39 mouse cellular contexts compared by ENCODE assay signal in the genomic region with DNA sequence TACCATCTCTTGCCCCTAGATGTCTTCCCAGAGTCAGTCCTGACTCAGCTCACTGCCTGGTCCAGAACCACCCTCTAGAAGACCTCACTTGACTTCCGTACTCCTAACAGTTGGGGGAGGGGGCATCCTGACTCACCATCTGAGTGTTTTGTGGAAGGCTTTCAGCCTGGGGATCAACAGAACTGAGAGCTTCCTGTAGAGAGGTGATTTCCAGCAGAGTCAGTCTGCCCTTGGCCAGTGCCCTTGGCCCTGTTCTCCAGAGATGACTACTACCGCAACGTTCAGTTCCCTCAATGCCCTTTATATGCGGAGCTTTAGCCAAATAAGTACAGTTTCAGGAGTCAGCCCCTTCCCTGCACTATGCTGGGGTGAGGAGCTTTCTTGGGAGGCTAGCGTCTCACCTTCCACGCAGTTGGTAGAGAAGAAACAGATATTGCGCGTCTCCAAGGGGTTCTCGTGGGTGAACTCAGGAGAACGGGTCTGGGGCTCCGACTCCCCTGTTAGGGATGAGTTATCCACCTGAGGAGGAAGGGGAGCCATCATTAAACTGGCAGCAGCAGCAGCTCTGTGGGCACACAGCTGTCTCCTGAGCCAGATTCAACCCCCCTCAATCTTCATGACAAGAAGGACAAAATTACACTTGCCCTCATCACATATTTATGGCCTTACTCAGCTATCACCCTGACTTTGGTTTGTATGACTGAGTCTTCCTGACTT. TPM values are rescaled to one million over a fixed set of nuclear protein-coding genes. Genes with fewer than 3 reads are reported as not detected.
DNase-seq lines count a peak whose midpoint lies in the region; ATAC-seq and TF ChIP-seq lines count a peak whose summit lies in the region.
"Had no signal": no experiment of that assay in that cellular context is flagged by ENCODE, and none has a peak within 500 bp of the region (broad histone marks: within the 10 kb centered on the region; RNA-seq: fewer than 3 reads in every experiment).

No protein-coding gene starts in this region.

- TF ChIP-seq CTCF in Patski (IDR thresholded peaks at IDR 0.05): no peak

- no peak overlapping the region for H3K4me2 ChIP-seq in heart, embryonic 12.5 days
- H3K4me2 ChIP-seq: forebrain, embryonic 13.5 days; heart, embryonic 11.5 days; hindbrain, embryonic 15.5 days; intestine, embryonic 15.5 days; limb, embryonic 15.5 days; lung, embryonic 14.5 days; midbrain, embryonic 15.5 days had no signal

- no peaks in the 10 kb centered on the region for H3K4me1 ChIP-seq in heart, embryonic 12.5 days (replicated peaks)
- H3K4me1 ChIP-seq: intestine, embryonic 15.5 days; limb, embryonic 10.5 days; limb, embryonic 15.5 days; midbrain, embryonic 15.5 days had no signal

- 0 out of 2 replicates have a peak, but pooled peaks cover 2% of the 10 kb centered on the region for H3K27me3 ChIP-seq in heart, embryonic 12.5 days (replicated peaks)
- no peaks in the 10 kb centered on the region for H3K27me3 ChIP-seq in Patski
- H3K27me3 ChIP-seq: forebrain, embryonic 13.5 days; hindbrain, embryonic 15.5 days; intestine, embryonic 15.5 days; limb, embryonic 15.5 days; midbrain, embryonic 15.5 days had no signal

- CTCF ChIA-PET in Patski (lab: Charles Lee): interaction anchor here (1.1 to 2.0 kb wide), 4 partner anchors 9 to 42 kb away, joined by 3 to 5 read pairs (median 4); partner anchors contain the start of gene Atp1a2

- POLR2A ChIA-PET in Patski (lab: Charles Lee): interaction anchor here (0.6 to 1.3 kb wide), 3 partner anchors 25 to 83 kb away, joined by 3 read pairs; partner anchors contain the start of gene Igsf8

- no peak overlapping the region for H3K27ac ChIP-seq in heart, embryonic 12.5 days (ENCODE audit: poor library complexity, severe bottlenecking)
- H3K27ac ChIP-seq: forebrain, embryonic 13.5 days; hindbrain, embryonic 15.5 days; intestine, embryonic 15.5 days; kidney, postnatal 0 days; limb, embryonic 10.5 days; limb, embryonic 15.5 days; liver, embryonic 14.5 days; midbrain, embryonic 15.5 days; stomach, postnatal 0 days had no signal

- no peaks in the 10 kb centered on the region for H3K9me3 ChIP-seq in heart, embryonic 12.5 days (replicated peaks)
- H3K9me3 ChIP-seq: forebrain, embryonic 13.5 days; G1E; hindbrain, embryonic 15.5 days; intestine, embryonic 15.5 days; limb, embryonic 10.5 days; limb, embryonic 15.5 days; midbrain, embryonic 15.5 days had no signal

- in situ Hi-C loops in Patski (cut with MboI; ENCODE audit: low pct_unique_long_range_greater_than_20kb): no loop called here

- WGBS in heart, embryonic 12.5 days: 90% methylated on average over 11 of the region's 11 CpGs

- no peak overlapping the region for H3K9ac ChIP-seq in heart, embryonic 12.5 days
- H3K9ac ChIP-seq: forebrain, embryonic 13.5 days; hindbrain, embryonic 15.5 days; intestine, embryonic 15.5 days; limb, embryonic 15.5 days; liver, embryonic 14.5 days; lung, embryonic 14.5 days; midbrain, embryonic 15.5 days had no signal

- ATAC-seq in heart, embryonic 12.5 days (ENCODE audit: insufficient number of reproducible peaks, low FRiP score): no peak
- ATAC-seq in Patski: peak; percentile 76
- ATAC-seq: forebrain, embryonic 13.5 days; midbrain, embryonic 15.5 days had no signal

- intact Hi-C loops in heart, postnatal 25 days (cut with DNase I): no loop called here

- DNase-seq in heart, adult 11 months: peak; percentile 67
- no peak for DNase-seq in Patski (ENCODE audit: low read depth, low spot score)
- DNase-seq in adrenal gland, postnatal 25 days: peak; percentile 57
- DNase-seq in T-cell, adult 2 months (ENCODE audit: low spot score): no peak
- DNase-seq in heart, postnatal 25 days (ENCODE audit: low spot score): no peak
- no peak for DNase-seq in cerebellum, adult 8-10 months
- DNase-seq: B cell, adult 2 months; cerebellum, adult 2 months; cerebellum, postnatal 25 days; gastrocnemius, postnatal 25 days; heart, adult 18-20 months; kidney, adult 2 months; kidney, postnatal 4 days; layer of hippocampus, adult 9-11 months; lung, embryonic 14.5 days; lung, postnatal 14 days; right cerebral cortex, adult 18-20 months; right cerebral cortex, postnatal 4 days; thymus, adult 18-20 months; thymus, postnatal 25 days had no signal

- H3K36me3 ChIP-seq in heart, embryonic 12.5 days: peaks cover 75% of the 10 kb centered on the region
- H3K36me3 ChIP-seq: G1E; hindbrain, embryonic 15.5 days; intestine, embryonic 15.5 days; limb, embryonic 10.5 days; limb, embryonic 15.5 days; midbrain, embryonic 15.5 days had no signal

- no peak overlapping the region for H3K4me3 ChIP-seq in heart, embryonic 12.5 days
- H3K4me3 ChIP-seq: forebrain, embryonic 13.5 days; hindbrain, embryonic 15.5 days; intestine, embryonic 15.5 days; limb, embryonic 10.5 days; limb, embryonic 15.5 days; midbrain, embryonic 15.5 days had no signal

RNA-seq across cellular contexts. Expression of gene Atp1a2, which starts 8.8 kb away (rescaled TPM):
- polyA plus RNA-seq in heart, embryonic 12.5 days (2016; fragmentation: Nextera tagmentation; extraction: Ambion mirVana): 23.4 and 25.9 TPM in 2 replicates
- polyA plus RNA-seq in Patski (2021): 0.69 TPM
- 110 and 122 TPM in 2 replicates for total RNA-seq in adrenal gland, postnatal 25 days (2021)
- 100 to 1,000 TPM; 600 to 610 TPM for total RNA-seq in heart, postnatal 25 days (2021)
- total RNA-seq: hematopoietic stem cell, adult 5-6 weeks; neutrophil, adult 5-6 weeks had no signal
- polyA plus RNA-seq: G1E had no signal

RNA-seq across cellular contexts. Expression of gene Igsf8, which starts 27.6 kb away (rescaled TPM):
- 24.0 and 26.1 TPM in 2 replicates for polyA plus RNA-seq in heart, embryonic 12.5 days (2016; fragmentation: Nextera tagmentation; extraction: Ambion mirVana)
- polyA plus RNA-seq in Patski (2021): 148 TPM
- total RNA-seq in adrenal gland, postnatal 25 days (2021): 33.7 and 48.7 TPM in 2 replicates
- total RNA-seq in heart, postnatal 25 days (2021): 10 to 100 TPM in 1 of 2 experiments, 1 to 10 TPM in 1; 9.3 to 15.2 TPM

RNA-seq across cellular contexts. Expression of gene Atp1a4, which starts 30.8 kb away (rescaled TPM):
- polyA plus RNA-seq in heart, embryonic 12.5 days (2016; fragmentation: Nextera tagmentation; extraction: Ambion mirVana): 0.17 and 0.19 TPM in 2 replicates
- 0.06 TPM for polyA plus RNA-seq in Patski (2021)
- 0.88 and 2.3 TPM in 2 replicates for total RNA-seq in adrenal gland, postnatal 25 days (2021)
- total RNA-seq in heart, postnatal 25 days (2021): not detected
- total RNA-seq: heart, adult 18-20 months; hematopoietic stem cell, adult 5-6 weeks; left cerebral cortex, postnatal 10 days; neutrophil, adult 5-6 weeks had no signal
- polyA plus RNA-seq: cerebellum, adult 2 months; embryonic facial prominence, embryonic 11.5 days; G1E; intestine, embryonic 15.5 days; kidney, postnatal 0 days; limb, embryonic 10.5 days; limb, embryonic 15.5 days; lung, embryonic 14.5 days; midbrain, embryonic 15.5 days; neural tube, embryonic 11.5 days; spleen, adult 2 months; stomach, postnatal 0 days had no signal

RNA-seq across cellular contexts. Expression of gene Kcnj9, which starts 40.1 kb away (rescaled TPM):
- not detected in 2 replicates for polyA plus RNA-seq in heart, embryonic 12.5 days (2016; fragmentation: Nextera tagmentation; extraction: Ambion mirVana)
- 0.08 TPM for polyA plus RNA-seq in Patski (2021)
- 0.18 TPM in 1 of 2 replicates, not detected in the other for total RNA-seq in adrenal gland, postnatal 25 days (2021)
- total RNA-seq in heart, postnatal 25 days (2021): under 1 TPM in 1 of 2 experiments, not detected in 1; 0.06 TPM
- total RNA-seq: G1E; gastrocnemius, postnatal 25 days; heart, adult 18-20 months; hematopoietic stem cell, adult 5-6 weeks; neutrophil, adult 5-6 weeks had no signal
- polyA plus RNA-seq: G1E; heart, postnatal 0 days; intestine, embryonic 15.5 days; limb, embryonic 10.5 days had no signal

RNA-seq across cellular contexts. Expression of gene Kcnj10, which starts 52.0 kb away (rescaled TPM):
- polyA plus RNA-seq in heart, embryonic 12.5 days (2016; fragmentation: Nextera tagmentation; extraction: Ambion mirVana): not detected in 2 replicates
- 0.04 TPM for polyA plus RNA-seq in Patski (2021)
- total RNA-seq in adrenal gland, postnatal 25 days (2021): 0.39 and 0.48 TPM in 2 replicates
- total RNA-seq in heart, postnatal 25 days (2021): under 1 TPM; 0.10 to 0.14 TPM
- total RNA-seq: hematopoietic stem cell, adult 5-6 weeks; neutrophil, adult 5-6 weeks had no signal
- polyA plus RNA-seq: G1E; heart, postnatal 0 days had no signal

Comparison
In these comparisons a context has a peak if more than half of its experiments do, and no peak if none do; other contexts are left out.
1. DNase-seq: peak in heart, adult 11 months (single experiment) and adrenal gland, postnatal 25 days (single experiment); none in Patski (single experiment), T-cell, adult 2 months (single experiment), heart, postnatal 25 days (single experiment) and cerebellum, adult 8-10 months (single experiment).